Mouse (Mus musculus): ENCODE results near the gene Ppm1m. TPM values are rescaled to one million over a fixed set of nuclear protein-coding genes. Genes with fewer than 3 reads are reported as not detected.
A peak's percentile ranks its signal among the peaks of the same experiment; 100 is the strongest.

Gene Ppm1m
- polyA plus RNA-seq, 1 experiment = 42.8 TPM

GRCm38 (mm10) chr9:106208181-106208580 lies 8.6 kb upstream of the Ppm1m start:
- Histone ChIP-seq H3K79me3 (ENCODE audit: low read depth) (no peaks in the 10 kb centered on the region), H3ac (ENCODE audit: control insufficient read depth, insufficient read length, low read depth) (no peak overlapping the region), H3K36me3 (ENCODE audit: control insufficient read depth, insufficient read depth) (peaks cover 6% of the 10 kb centered on the region), H3K27me3 (ENCODE audit: control insufficient read depth, insufficient read depth, insufficient read length) (no peaks in the 10 kb centered on the region), H3K79me2 (ENCODE audit: control insufficient read depth, insufficient read depth) (no peaks in the 10 kb centered on the region), H3K4me3 (ENCODE audit: insufficient read depth, poor library complexity, severe bottlenecking) (no peak overlapping the region)
- TF ChIP-seq CTCF (IDR thresholded peaks at IDR 0.05; ENCODE audit: control insufficient read depth, insufficient read depth, insufficient read length) (no peak), CEBPB (IDR thresholded peaks at IDR 0.05; ENCODE audit: low read depth) (no peak), MYOD1 (IDR thresholded peaks at IDR 0.05; ENCODE audit: control insufficient read depth, insufficient read length, low read depth) (no peak), MAX (IDR thresholded peaks at IDR 0.05) (no peak), USF1 (IDR thresholded peaks at IDR 0.05; ENCODE audit: low read depth) (no peak), FOSL1 (IDR thresholded peaks at IDR 0.05; ENCODE audit: insufficient read depth, low read length, poor library complexity, severe bottlenecking) (no peak), MYOG (IDR thresholded peaks at IDR 0.05; ENCODE audit: control insufficient read depth, extremely low read depth, insufficient read length) (no peak)

GRCm38 (mm10) chr9:106206515-106206914 lies 7.0 kb upstream of the Ppm1m start:
- Histone ChIP-seq H3K79me3 (ENCODE audit: low read depth) (no peaks in the 10 kb centered on the region), H3K27me3 (ENCODE audit: control insufficient read depth, insufficient read depth, insufficient read length) (no peaks in the 10 kb centered on the region), H3ac (ENCODE audit: control insufficient read depth, insufficient read length, low read depth) (no peak overlapping the region), H3K4me3 (ENCODE audit: insufficient read depth, poor library complexity, severe bottlenecking) (no peak overlapping the region), H3K79me2 (ENCODE audit: control insufficient read depth, insufficient read depth) (no peaks in the 10 kb centered on the region), H3K36me3 (ENCODE audit: control insufficient read depth, insufficient read depth) (no peaks in the 10 kb centered on the region)
- TF ChIP-seq MYOG (IDR thresholded peaks at IDR 0.05; ENCODE audit: control insufficient read depth, extremely low read depth, insufficient read length) (no peak), USF1 (IDR thresholded peaks at IDR 0.05; ENCODE audit: low read depth) (peak; percentile 54), FOSL1 (IDR thresholded peaks at IDR 0.05; ENCODE audit: insufficient read depth, low read length, poor library complexity, severe bottlenecking) (no peak)

- H3K27me3 ChIP-seq (ENCODE audit: control insufficient read depth, insufficient read depth, insufficient read length) = no peaks in the 10 kb centered on the region
- H3K4me3 ChIP-seq (ENCODE audit: insufficient read depth, poor library complexity, severe bottlenecking) = no peak overlapping the region
- H3K79me3 ChIP-seq (ENCODE audit: low read depth) = no peaks in the 10 kb centered on the region
- H3K79me2 ChIP-seq (ENCODE audit: control insufficient read depth, insufficient read depth) = no peaks in the 10 kb centered on the region
- TF ChIP-seq CTCF (IDR thresholded peaks at IDR 0.05; ENCODE audit: control insufficient read depth, insufficient read depth, insufficient read length) (no peak), CEBPB (IDR thresholded peaks at IDR 0.05; ENCODE audit: low read depth) (no peak), MYOG (IDR thresholded peaks at IDR 0.05; ENCODE audit: control insufficient read depth, extremely low read depth, insufficient read length) (no peak), FOSL1 (IDR thresholded peaks at IDR 0.05; ENCODE audit: insufficient read depth, low read length, poor library complexity, severe bottlenecking) (no peak), MAX (IDR thresholded peaks at IDR 0.05) (no peak), MYOD1 (IDR thresholded peaks at IDR 0.05; ENCODE audit: control insufficient read depth, insufficient read length, low read depth) (no peak), USF1 (IDR thresholded peaks at IDR 0.05; ENCODE audit: low read depth) (no peak)
- H3K36me3 ChIP-seq (ENCODE audit: control insufficient read depth, insufficient read depth) = no peaks in the 10 kb centered on the region
- no peak overlapping the region for H3ac ChIP-seq (ENCODE audit: control insufficient read depth, insufficient read length, low read depth)
These were observed 6.3 kb upstream of the Ppm1m start for GRCm38 (mm10) chr9:106205713-106206290.

DNA sequence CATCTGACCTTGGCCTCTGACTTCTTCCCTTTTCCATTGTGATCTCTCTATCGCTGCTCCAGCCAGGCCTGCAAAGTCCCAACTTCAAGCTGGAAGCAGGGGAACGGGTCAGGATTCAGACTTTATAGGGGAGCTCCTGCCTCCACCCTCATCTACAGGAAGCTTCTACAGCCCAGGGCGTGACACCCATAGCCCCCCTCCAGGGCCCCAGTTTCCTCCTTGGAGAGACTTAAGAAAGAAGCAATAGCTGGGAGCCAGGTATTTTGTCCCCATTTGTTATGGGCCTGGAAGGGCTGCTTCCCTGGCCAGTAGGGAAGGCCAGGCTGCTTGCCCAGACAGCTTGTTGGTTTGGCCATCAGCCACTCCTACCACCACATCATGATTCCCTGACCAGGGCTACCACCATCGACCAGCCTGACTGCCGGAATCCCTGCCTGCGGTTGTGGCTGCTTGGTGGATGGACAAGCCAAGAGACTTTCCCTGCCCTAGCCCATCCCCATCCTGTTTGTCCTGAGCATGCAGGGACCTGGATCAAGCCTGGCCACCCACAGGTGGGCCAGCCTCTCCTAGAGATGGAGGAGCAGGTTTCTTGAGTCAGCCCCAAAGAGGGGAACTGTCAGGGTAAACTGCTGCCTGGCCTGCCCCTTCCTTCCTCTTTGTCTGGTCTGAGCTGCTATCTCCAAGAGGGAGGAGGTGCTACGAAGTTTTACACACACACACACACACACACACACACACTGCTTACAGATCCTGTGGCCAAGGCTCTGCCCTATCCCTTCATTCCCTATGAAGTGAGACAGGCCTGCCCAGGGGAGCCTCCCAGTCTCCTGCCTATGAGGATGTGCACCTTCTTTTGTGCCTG lies 4.7 kb upstream of the Ppm1m start:
- Histone ChIP-seq H3K36me3 (ENCODE audit: control insufficient read depth, insufficient read depth) (no peaks in the 10 kb centered on the region), H3ac (ENCODE audit: control insufficient read depth, insufficient read length, low read depth) (no peak overlapping the region), H3K27me3 (ENCODE audit: control insufficient read depth, insufficient read depth, insufficient read length) (no peaks in the 10 kb centered on the region), H3K79me3 (ENCODE audit: low read depth) (no peaks in the 10 kb centered on the region), H3K4me3 (ENCODE audit: insufficient read depth, poor library complexity, severe bottlenecking) (no peak overlapping the region), H3K79me2 (ENCODE audit: control insufficient read depth, insufficient read depth) (no peaks in the 10 kb centered on the region)
- TF ChIP-seq CEBPB (IDR thresholded peaks at IDR 0.05; ENCODE audit: low read depth) = no peak
- no peak for TF ChIP-seq FOSL1 (IDR thresholded peaks at IDR 0.05; ENCODE audit: insufficient read depth, low read length, poor library complexity, severe bottlenecking)
- no peak for TF ChIP-seq CTCF (IDR thresholded peaks at IDR 0.05; ENCODE audit: control insufficient read depth, insufficient read depth, insufficient read length)
- TF ChIP-seq USF1 (IDR thresholded peaks at IDR 0.05; ENCODE audit: low read depth) = no peak
- no peak for TF ChIP-seq MYOG (IDR thresholded peaks at IDR 0.05; ENCODE audit: control insufficient read depth, extremely low read depth, insufficient read length)
- TF ChIP-seq MAX (IDR thresholded peaks at IDR 0.05) = no peak
- TF ChIP-seq MYOD1 (IDR thresholded peaks at IDR 0.05; ENCODE audit: control insufficient read depth, insufficient read length, low read depth) = no peak

DNA sequence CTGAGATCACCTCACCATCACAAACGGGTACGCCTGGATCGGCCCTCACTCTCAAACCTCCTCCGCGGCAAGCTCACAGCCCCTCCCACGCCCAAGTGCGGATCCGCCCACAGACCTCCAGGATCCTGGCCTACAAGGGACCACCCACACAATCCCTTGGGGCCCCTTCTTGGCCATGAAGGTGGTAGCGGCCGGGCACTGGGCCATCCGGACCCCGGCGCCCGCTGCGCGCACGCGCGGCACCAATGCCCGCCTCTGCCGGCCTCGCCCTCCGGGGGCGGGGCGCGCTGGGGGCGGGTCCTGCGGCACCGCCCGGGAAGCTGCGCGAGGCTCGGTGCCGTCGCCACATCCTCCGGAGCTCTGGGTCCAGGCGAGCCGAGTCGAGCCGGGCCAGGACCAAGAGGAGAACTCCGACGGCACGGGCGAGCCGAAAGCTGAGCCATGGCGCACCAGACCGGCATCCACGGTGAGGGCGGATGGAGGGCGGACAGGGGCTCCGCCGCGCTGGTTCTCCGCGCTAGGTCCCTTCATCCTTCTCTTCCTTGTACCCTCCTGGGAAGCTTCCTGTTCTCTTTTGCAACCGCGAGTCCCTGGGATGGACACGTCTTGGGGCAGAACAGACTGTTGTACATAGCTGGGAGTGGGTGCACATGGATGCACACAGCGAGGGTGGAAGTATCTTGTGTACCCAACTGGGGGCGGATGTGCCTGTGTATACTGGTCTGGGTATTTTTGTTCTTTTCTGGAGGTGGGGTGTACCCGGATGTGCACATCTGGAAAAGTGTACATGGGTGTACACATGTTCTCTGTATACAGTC lies 3.5 kb upstream of the Ppm1m start, which contains the start of gene Twf2:
Gene Twf2 (plus strand): TSS at position 290 of the 818 bp plus-strand sequence.
- TF ChIP-seq MYOG (IDR thresholded peaks at IDR 0.05; ENCODE audit: control insufficient read depth, extremely low read depth, insufficient read length) = no peak
- TF ChIP-seq CTCF (IDR thresholded peaks at IDR 0.05; ENCODE audit: control insufficient read depth, insufficient read depth, insufficient read length) = no peak
- no peak for TF ChIP-seq FOSL1 (IDR thresholded peaks at IDR 0.05; ENCODE audit: insufficient read depth, low read length, poor library complexity, severe bottlenecking)
- TF ChIP-seq USF1 (IDR thresholded peaks at IDR 0.05; ENCODE audit: low read depth) = no peak
- no peak for TF ChIP-seq MAX (IDR thresholded peaks at IDR 0.05)
- no peak for TF ChIP-seq MYOD1 (IDR thresholded peaks at IDR 0.05; ENCODE audit: control insufficient read depth, insufficient read length, low read depth)
- TF ChIP-seq CEBPB (IDR thresholded peaks at IDR 0.05; ENCODE audit: low read depth) = no peak
- H3K4me3 ChIP-seq (ENCODE audit: insufficient read depth, poor library complexity, severe bottlenecking) = peak within 1 kb of the TSS; percentile 43
- no peaks in the 10 kb centered on the region for H3K79me2 ChIP-seq (ENCODE audit: control insufficient read depth, insufficient read depth)
- H3ac ChIP-seq (ENCODE audit: control insufficient read depth, insufficient read length, low read depth) = peak within 1 kb of the TSS; percentile 89
- H3K36me3 ChIP-seq (ENCODE audit: control insufficient read depth, insufficient read depth) = no peaks in the 10 kb centered on the region
- no peaks in the 10 kb centered on the region for H3K27me3 ChIP-seq (ENCODE audit: control insufficient read depth, insufficient read depth, insufficient read length)
- no peaks in the 10 kb centered on the region for H3K79me3 ChIP-seq (ENCODE audit: low read depth)

All from C2C12 (cell line).